Mouse (Mus musculus) adipocyte (in vitro differentiated cells): ENCODE measurements around the gene Arih1.

Experiments used
- DNase-seq: peaks from one replicate; pipeline ENCODE4 v3.0.0-alpha.2; 2016; ENCODE audit warnings: low spot score

Gene Arih1

GRCm38 (mm10) chr9:59486549-59487065 is at the start of gene Arih1:
Gene Arih1 (minus strand): TSS chr9:59486618.
- DNase-seq = peak; percentile 97

- peak; percentile 86 for DNase-seq
These were observed 47.5 kb upstream of the Arih1 start for GRCm38 (mm10) chr9:59533889-59534288.

DNA sequence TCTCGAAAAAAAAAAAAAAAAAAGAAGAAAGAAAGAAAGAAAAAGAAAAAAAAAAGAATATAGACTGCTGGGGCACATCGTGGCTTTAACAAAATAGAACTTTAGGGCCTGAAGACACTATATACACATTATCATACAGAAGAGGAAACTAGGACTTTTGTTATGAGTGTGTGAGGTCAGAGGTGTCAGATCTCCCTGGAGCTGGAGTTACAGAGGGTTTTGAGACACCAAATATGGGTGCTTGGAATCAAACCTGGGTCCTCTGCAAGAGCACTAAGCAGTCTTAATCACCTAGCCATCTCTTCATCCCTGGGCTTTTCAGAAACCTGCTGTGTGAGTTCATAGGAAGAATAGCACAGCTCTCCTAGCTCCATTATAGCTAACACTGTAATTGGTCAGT is 47.0 kb upstream of the Arih1 start:
- DNase-seq = no peak

DNA sequence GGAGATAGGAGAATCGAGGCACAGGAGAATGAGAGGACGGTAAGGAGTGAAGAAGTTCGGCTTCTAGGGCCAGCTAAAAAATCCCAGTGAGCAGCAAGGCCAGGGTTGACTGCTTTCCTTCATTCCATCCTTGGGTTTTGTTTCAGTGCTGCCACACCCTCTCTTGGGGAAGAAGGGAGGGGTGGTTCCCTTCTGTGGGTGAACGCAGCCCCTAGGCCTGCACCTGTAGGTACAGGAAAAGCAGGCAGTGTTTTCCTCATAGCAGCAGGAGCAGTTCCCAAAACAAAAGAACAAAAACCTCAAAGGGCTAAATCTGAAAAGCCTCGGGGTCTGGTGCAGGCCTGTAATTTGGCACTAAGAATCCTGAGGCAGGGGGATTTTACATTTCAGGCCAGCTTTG is 45.2 kb upstream of the Arih1 start:
- DNase-seq = no peak

- no peak for DNase-seq
These were observed 41.9 kb upstream of the Arih1 start for GRCm38 (mm10) chr9:59528274-59528673.

DNA sequence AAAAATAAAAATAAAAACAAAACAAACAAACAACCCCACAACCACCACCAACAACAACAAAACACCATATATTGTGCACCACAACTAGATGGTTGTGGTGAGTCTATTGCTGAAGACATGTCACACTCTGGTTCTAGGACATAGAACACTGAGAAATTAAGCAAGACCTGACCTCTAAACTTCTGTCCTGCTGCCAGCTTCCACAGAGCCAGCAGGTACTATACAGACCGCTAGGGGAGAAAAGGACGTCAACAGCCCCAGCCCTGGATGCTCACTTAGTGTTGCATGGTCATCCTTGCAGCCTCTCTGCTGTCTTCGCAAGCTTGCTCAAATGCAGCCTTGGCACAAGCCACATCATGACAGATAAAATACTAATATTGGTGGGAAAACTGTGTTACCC is 41.2 kb upstream of the Arih1 start:
- DNase-seq = no peak

GRCm38 (mm10) chr9:59526727-59527126 is 40.3 kb upstream of the Arih1 start:
- no peak for DNase-seq

DNA sequence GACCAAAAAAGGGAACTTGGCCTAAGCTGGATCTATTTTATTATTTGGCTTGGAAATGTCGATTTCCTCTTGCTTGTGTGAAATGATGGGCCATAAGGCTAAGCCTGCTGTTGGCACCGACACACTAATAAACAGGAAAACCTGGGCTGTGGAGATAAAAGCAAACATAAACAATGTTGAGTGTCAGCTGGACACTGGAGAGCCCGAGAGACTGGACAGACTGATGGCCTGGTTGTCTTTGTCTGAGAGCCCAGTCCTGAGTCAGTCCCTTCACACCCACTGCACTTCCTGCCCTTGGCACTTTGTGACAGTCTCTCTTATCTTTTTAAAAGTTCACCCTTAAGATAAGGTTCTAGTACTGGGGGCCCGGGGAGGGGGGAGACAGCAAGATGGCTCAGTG is 36.5 kb upstream of the Arih1 start:
- no peak for DNase-seq

GRCm38 (mm10) chr9:59519396-59519795 is 33.0 kb upstream of the Arih1 start:
- no peak for DNase-seq

DNA sequence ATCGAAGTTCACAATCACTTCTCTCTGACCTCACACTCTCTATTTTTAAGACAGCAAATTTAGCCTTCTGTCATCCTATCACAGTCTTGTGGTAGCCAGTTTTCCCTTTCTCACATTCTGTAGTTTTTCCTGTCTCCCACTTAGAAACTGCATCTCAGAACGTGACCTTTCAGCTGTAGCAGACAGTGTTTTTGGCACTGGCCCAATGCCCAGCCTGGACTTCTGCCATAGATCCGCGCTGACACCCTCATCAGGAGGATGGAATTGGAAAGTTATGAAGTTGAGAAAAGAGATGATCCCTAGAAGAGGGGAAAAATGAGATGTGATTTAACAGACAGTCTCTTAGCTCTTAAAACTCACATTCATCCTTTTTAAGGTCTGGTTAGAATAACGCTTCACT is 32.6 kb upstream of the Arih1 start:
- peak; percentile 49 for DNase-seq

DNA sequence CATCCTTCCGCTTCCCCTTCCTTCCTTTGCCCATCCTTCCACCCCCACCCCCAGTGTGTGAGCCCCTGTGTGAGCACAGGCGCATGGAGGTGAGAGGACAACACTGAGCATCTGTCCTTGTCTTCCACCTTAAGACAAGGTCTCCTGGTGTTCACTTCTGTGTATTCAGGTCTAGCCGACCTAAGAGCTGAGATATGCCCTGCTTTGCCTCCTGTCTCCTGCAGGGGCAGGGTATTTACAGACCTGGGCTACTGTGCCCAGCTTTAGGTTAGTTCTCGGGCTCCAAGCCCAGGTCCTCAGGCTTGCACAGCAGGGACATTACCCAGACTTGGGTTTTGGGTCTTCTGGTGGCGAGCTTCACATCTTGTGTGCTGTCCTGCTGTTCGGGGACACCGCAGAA is 30.7 kb upstream of the Arih1 start:
- DNase-seq = no peak

DNA sequence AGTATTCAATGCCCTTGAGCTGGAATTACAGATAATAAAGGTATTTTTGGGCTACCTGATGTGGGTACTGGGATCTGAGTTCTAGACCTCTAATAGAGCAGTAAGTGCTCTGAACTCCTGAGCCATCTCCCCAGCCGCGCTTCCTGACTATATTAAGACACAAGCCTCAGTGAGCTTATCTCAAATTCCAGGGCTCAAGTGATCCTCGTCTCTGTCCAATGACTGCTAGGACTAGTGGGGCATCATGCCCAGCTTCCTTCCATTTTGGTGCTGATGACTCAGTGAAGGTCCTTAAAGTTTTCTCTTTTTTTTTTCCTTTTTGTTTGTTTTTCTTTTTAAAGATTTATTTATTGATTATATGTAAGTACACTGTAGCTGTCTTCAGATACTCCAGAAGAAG is 28.7 kb upstream of the Arih1 start:
- no peak for DNase-seq

DNA sequence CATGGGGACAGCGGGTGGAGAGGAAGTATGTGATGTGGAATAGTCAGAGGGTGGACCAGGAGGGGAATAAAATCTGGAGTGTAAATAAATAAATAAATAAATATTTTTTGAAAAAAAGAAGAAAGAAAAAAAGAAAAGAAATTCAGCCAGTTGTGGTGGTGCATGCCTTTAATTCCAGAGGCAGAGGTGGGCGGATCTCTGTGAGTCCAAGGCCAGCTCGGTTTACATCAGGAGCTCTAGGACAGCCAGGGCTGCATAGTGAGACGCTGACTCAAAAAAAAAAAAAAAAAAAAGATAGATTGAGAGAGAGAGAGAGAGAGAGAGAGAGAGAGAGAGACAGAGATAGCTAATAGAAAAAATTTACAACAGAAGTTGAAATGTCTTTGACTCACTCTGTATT is 26.0 kb upstream of the Arih1 start:
- no peak for DNase-seq

DNA sequence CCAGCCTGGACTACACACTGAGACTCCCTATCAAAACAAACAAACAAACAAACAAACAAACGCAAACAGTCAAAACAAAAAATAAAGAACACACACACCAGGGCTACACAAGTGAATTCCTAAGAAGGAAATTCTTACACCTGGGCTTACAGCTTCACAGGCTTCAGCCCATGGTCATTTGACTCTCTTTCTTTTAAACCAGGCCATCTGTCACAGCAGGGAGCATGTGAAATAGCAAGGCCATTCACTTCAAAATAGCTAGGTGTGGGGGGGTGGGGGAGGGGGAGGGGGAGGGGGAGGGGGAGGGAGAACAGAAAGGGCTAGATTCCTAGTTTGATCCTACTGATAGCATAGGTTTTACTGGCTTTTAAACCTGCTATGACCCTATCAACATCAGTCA is 21.7 kb upstream of the Arih1 start:
- no peak for DNase-seq

DNA sequence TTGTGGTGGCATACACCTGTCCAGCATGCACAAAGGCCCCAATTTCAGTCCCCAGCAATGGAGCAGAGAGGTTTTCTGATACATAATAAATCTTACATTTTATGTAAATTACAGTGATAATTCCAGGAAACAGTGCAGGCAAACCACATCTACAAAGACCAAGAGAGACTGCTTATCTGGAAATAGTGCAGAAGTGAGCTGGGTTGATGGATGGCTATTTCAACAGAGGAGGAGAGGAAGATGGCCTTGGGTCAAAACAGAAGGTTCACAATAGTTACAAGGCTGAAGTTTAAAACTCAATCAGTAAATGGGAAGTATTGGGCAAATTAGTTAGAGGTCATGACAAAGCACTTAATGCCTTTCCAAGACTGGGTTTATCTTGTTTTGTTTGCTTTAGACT is 913 bp upstream of the Arih1 start:
- peak; percentile 27 for DNase-seq

DNA sequence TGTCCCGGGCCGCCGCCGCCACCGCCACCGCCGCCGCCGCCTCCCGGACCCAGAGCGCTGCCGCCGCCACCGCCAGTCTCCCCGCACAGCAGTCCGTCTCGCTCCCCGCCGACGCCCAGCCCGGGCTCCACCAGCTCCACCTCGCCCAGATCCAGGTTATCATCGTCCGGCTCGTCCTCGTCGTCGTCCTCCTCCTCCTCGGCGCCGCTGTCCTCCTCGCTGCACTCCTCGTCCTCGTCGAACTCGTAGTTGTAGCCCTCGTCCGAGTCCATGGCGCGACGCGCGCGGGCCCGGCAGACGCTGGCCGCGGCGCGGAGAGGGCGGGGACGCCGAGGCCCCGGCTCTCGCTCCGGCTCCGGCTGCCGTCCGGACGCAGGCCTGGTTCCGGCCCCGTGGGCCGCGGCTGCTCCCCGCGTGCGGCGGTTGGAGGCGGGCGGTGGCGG is 321 bp downstream of the Arih1 start:
- DNase-seq = no peak

DNA sequence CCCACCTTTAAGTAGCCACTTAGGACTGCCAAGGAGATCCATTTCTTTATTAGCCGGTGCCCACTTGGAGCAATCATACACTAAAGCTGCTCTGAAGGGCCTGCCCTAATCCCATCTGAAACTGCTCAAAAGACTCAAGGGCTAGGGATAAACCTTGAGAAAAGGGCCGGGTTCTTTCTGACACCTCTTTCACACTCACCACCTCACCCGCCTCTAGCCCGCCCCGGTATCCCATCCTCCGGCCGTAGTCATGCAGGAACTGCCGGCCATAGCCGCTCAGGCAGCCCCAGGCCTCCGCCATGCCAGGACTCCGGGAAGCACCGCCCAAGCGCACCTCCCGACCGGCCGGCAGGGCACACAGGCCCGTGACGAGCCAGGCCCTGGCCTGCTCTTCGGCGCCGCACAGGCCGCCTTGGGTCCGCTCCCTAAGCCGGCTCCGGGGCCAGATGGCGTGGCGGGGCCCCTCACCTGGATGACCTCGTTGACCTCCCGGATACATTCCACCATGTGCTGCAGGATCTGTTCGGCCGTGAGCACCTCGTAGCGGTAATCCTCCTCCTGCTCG is 825 bp downstream of the Arih1 start:
- peak; percentile 60 for DNase-seq

DNA sequence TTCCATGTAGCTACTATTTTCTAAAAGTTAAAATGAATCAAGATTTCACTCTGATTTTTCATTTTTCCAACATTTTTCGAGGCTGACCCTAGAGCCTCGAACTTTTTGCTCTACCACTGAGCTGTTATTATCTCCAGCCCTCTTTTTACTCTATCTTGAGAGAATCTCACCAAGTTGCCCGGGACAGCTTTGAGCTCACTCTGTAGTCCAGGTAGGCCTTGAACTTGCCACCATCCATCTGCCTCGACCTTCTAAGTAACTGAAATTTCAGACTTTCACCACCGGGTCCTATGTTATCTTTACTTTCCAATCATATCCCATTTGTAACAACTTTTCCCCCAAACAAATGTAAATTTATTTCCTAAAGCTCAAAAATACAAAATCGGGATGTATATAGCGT is 1.7 kb downstream of the Arih1 start:
- no peak for DNase-seq

- DNase-seq = peak; percentile 54
These were observed 4.0 kb downstream of the Arih1 start for GRCm38 (mm10) chr9:59482419-59482818.

GRCm38 (mm10) chr9:59476617-59477016 is 9.8 kb downstream of the Arih1 start:
- no peak for DNase-seq

- no peak for DNase-seq
These were observed 11.6 kb downstream of the Arih1 start for GRCm38 (mm10) chr9:59474838-59475237.

- DNase-seq = no peak
These were observed 13.2 kb downstream of the Arih1 start for GRCm38 (mm10) chr9:59473171-59473570.

- no peak for DNase-seq
These were observed 17.0 kb downstream of the Arih1 start for GRCm38 (mm10) chr9:59469446-59469845.

- DNase-seq = no peak
These were observed 22.1 kb downstream of the Arih1 start for GRCm38 (mm10) chr9:59464293-59464692.
